Mouse (Mus musculus) 3T3-L1 (cell line): Measurements from ENCODE around the gene Large2.

Experiments
- DNase-seq: peaks from one replicate; pipeline ENCODE4 v3.0.0-alpha.2; 2015; ENCODE audit warnings: low read depth, low spot score

Gene Large2

GRCm38 (mm10) chr2:92390206-92390930 is 15.7 kb upstream of the Large2 start:
- peak; percentile 67 for DNase-seq

GRCm38 (mm10) chr2:92389645-92390044 is 15.0 kb upstream of the Large2 start:
- DNase-seq: no peak

- DNase-seq: peak; percentile 96
Observed at GRCm38 (mm10) chr2:92388891-92389641, 14.4 kb upstream of the Large2 start.

DNA sequence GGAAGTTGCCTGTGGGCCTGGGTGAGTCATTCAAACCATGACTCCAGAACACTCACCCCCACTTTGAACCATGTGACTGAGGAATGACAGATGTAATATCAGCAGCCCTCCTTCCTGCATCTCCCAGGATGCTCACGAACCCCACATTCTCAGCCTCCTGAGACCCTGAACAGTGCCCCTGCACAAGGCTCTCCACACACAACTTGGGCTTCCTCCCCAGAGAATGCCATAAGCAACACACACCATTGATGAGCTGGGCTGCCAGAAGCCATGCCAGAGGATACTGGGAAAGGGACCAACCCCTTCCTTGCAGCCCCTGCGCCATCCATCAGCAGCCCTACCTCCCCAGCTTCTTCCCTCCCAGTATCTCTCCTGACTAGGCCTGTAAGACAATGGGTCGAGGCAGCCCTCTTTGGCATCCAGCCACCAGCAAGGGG is 13.4 kb upstream of the Large2 start:
- no peak for DNase-seq

GRCm38 (mm10) chr2:92387646-92388045 is 13.0 kb upstream of the Large2 start:
- DNase-seq: peak; percentile 46

DNA sequence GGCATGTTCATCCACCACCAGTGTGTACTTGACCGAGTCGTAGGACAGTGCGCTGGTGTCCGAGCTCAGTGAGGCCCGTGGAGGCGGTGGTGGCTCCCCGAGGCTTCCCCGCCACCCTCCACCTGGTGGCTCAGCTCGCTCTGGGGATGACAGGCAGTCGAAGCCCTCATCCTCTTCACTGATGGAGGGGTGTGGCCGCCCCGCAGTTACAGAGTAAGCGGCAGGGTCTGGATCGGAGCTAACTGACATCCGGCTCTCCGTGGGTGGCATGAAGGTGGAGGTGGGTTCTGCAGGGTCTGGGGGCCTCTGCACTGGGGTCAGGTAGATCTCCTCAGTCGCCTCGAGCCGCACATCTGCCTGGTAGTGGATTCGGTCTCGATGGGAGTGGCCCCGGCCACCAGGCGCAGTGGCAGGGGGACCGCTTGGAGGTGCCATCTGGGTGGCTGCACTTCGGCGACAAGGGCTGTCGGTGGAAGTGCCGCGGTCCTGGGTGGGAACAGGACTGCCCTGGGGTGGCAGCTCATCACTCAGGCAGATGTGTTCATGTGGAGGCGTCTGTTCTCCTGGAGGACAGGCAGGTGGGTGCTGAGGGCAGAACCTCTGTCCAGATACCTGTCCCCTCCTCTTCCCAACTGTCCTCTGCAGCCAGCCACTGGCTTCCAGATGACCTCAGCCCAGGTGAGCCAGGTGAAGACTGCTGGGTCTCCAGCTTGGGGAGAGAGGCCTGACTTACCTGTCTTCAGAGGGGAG is 12.3 kb upstream of the Large2 start:
- DNase-seq: no peak

GRCm38 (mm10) chr2:92385113-92386051 is 10.7 kb upstream of the Large2 start:
- DNase-seq: no peak

- no peak for DNase-seq
Observed at GRCm38 (mm10) chr2:92384101-92384500, 9.4 kb upstream of the Large2 start.

GRCm38 (mm10) chr2:92382759-92383158 is 8.1 kb upstream of the Large2 start:
- no peak for DNase-seq

DNA sequence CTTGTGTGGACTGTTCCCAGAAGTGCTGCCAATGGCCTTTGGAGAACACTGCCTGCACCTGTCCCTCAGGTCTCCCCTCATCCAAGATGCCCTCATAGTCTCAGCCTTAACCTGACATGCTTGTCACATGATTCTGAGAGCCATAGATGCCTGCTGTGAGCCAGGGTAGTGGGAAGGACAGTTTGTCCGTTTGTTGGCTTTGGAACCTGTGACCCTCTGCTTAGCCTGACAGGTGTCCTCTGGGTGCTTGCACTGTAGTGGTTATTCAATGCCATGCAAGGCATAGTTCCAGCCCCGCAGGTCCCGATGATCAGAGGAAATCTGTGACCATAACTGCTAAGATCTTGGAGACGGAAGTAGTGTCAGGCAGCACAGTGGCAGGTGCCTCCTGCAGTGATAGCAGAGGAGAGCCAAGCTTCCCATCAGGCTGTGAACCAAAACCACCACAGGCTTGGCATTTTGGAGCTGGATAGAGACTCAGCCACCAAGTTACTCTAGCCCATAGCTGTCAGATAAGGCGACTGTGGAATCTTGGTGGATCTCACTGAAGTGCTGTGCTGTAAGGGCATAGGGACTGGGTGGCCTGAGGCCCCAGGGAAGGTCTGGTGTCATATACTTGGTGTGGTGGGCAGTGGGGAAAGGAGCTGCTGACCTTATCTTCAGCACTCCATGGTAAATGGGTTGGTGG is 7.4 kb upstream of the Large2 start, which contains the start of gene 1700029I15Rik:
TSS of gene 1700029I15Rik (plus strand) at position 638 of the 688 bp plus-strand sequence.
- DNase-seq: no peak

- no peak for DNase-seq
Observed at GRCm38 (mm10) chr2:92381161-92381560, 6.5 kb upstream of the Large2 start.

DNA sequence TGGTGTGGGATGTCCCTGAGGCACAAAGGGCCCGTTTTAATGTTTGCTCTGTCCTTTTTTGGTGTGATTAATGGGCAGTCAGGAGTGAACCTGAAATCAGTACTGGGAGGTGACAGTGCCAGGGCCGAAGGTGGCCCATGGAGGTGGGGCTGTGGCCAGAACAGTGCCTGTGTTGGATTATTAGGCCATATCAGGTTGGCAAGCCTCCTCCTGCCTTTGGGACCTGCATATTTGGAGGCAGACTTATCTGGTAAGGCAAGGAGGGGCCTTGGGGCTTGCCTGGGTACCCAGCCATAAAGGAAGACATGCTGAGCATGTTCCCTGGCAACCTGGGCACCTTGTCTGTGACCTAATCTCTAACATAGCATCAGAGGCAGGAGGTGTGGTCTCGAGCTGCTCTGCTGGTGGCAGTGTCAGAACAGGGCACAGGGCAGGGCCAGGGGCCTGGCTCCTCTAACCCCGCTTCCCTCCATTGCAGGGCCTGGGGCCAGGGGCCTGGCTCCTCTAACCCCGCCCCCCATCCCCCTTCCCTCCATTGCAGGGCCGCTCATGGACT is 5.9 kb upstream of the Large2 start:
- DNase-seq: no peak

DNA sequence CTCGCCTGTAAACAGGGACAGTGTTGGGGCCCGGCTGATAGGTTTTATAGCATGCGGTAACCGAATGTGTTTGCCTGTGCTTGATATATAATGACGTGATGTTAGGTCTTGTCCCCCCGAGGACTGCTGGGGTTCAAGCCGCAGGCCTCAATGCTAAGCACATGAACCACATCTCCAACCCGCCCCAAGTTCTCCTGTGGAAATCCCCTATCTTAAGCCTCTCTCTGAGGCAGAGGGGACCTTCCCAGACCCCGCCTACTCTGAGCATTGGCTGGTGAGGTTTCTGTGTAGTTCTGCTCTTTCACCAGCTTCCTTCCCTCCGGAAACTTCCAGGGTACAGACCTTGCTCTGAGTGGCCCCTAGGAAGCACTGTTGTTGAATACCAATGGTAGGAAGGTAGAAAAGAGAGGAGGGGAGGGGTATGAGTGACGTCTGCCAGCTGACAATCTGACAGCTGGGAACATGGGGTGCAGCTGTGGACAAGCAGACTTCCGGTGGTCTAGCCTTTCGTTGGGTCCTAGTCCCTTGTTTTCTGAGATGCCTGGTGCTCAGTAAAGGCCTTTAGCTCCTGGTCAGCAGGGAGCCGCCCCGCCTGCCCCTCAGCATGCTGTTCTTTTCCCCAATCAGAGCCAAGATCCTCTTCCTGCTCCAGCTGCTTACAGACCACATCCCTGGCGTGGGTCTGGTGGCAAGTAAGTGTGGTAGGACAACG is 5.3 kb upstream of the Large2 start:
- no peak for DNase-seq

GRCm38 (mm10) chr2:92377320-92377719 is 2.7 kb upstream of the Large2 start:
- DNase-seq: no peak

DNA sequence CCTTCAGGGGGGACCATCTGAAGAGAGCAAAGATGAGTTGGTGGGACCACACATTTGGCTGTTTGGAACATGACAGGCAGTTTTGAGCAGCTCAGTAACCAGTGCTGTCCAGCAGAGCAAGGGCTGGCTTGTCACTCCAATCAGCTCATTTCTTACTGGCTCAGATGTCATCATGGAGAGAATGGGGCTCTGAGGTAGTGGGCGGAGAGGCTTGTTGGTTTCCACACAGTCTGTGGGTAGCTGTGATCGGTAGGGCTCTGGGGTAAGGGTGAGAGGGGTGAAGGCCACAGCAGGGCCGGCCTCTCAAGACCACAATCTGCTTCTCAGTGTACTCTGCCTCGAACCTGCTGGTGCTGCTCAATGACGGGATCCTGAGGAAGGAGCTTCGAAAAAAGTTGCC is 1.6 kb upstream of the Large2 start:
- peak; percentile 39 for DNase-seq

DNA sequence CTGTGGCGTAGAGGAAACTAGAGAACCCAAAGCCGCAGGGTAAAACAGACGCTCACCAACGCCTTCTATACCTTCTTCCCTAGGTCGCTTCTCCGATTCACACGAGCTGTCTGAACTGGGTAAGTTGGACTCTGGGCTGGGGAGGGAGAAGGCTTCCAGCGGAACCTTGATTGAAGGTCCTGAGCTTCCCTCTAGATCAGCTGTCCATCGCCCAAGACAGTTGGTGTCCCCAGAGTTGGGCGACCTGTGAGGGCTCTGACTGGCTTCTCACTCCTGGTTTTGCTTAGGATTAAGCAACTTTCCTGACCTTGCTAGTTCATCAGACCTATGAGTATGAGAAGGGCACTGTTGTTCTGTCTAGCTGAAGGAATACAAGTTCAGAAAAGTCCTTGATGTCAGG is 1.1 kb upstream of the Large2 start:
- DNase-seq: peak; percentile 25

DNA sequence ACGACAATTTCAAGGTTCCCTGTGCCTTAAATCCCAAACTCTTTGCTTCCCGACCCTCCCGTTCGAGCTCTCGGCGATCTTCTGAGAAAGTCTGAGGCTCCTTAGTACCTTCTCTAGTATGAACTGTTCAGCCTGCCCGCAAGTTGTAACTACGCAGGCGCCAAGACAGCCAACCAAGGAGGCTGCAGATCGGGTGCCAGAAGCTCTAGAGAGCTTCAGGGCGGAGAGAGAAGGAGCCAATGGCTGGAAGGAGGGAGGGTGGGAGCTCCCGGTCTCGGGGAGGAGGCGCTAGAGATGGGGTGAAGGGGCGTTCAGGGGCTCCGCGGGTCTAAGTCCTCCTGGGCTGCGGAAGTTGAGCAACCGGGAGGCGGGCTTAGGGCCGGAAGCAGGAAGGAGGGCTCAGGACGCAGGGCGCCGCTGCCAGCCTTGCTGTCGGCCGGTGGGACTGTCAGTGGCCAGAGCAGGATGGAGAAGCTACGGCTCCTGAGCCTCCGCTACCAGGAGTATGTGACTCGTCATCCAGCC is 492 bp upstream of the Large2 start:
- peak; percentile 100 for DNase-seq

DNA sequence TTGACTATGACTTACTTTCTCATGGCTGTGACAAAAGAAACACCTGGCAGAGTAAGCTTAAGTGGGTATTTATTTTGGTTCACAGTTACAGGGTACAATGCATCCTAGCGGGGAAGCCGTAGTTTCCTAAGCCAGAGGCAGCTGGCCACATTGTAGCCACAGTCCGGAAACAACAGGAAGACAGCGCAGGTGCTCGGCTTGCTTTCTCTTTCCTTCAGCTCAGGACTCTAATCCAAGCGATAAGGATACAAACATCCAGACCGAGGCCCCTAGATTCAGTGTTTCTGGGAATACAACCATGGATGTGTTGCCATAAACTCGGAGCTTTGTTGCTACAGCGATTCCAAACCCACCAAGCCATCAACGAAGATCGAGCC is 1.2 kb downstream of the Large2 start:
- DNase-seq: no peak

DNA sequence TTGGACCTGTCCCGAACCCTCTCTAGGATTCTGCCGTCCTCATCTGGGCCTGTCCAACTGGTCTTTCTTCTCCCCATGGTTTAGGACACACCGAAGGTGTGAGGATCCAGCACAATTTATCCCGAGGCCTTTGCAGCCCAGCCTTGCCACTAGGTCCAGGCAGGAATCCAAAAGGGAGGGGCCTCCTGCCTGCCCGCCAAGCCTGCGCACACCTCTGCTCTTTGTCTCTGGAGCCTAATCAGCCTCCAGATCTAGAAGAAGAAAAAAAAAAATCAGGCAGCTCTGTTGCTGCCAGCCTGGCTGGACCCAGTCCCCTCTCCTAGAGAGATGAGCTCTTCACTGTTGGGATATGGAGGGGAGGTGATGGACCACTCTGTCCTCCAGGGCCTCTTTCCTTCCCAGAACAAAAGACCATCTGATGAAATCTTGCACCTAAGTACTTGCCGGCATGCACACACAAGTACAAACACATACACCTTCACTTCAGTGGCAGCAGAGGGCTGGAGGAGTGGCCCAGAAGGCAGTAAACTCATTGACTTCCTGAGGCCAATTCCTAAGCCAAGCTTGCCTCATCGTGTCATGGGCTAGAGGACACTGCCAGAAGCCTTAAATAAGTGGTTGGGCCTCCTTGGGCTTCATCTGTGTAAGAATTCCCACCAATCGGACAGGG is 1.8 kb downstream of the Large2 start:
- no peak for DNase-seq
